Mouse (Mus musculus): ENCODE results near the gene Slc2a1. TPM values are rescaled to one million over a fixed set of nuclear protein-coding genes. Genes with fewer than 3 reads are reported as not detected.

The Slc2a1 gene
- total RNA-seq, 2 experiments from 2014 or later = 5.1 to 6.3 TPM

DNA sequence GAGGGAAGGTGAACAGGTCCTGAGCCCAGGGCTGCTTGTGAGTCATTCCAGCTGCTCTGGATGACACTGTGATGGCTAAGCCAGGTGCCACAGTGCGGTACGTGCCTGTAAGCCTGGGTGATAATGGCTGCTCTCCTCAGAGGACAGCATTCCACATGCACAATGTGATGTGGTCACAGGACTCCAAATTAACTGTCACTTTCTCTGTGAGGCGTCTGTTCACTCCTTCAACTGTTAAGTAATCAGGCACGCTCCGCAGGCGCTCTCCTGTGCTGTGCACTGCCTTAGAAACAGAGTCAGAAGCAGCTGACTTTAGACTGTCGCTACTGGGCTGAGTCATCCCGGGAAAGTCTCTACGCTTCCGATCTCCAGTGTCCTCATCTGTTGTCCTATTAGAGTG is 32.7 kb downstream of the Slc2a1 start:
- intact Hi-C loops (cut with DNase I) = no loop called here
- H3K27ac ChIP-seq = no peak overlapping the region
- no peak for DNase-seq
- H3K4me3 ChIP-seq = no peak overlapping the region
- TF ChIP-seq CTCF (IDR thresholded peaks at IDR 0.05) = no peak

DNA sequence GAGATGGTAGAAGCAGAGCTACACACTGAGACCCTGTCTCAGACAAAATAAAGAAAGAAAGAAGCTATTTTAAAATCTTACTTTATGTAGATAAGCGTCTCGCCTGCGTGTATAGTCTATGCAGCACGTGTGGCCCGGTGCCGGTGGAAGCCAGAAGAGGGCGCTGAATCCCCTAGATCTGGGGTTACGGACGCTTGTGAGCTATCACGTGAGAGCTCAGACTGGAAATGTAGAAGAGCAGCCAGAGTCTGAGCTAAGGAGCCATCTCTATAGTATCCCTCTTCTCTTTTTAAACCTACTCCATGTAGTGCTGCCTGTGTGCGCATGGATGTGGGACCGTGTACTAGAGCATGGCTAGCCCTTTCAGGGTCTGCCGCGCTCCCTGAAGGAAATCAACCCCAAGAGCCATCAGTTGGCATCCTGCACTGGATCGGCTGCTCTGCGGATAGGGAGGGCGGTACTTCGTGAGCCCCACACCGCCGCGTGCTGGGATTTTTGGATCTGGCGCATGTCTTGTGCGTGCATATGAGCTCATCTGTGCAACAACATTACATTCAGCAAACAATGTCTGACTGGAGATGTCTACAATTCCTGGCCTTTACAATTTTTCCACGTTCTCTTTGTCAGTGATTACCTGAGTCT is 33.8 kb downstream of the Slc2a1 start:
- Histone ChIP-seq H3K27ac (no peak overlapping the region), H3K4me3 (peak overlapping the region; percentile 46)
- peak; percentile 55 for TF ChIP-seq CTCF (IDR thresholded peaks at IDR 0.05)
- peak; percentile 55 for DNase-seq
- intact Hi-C loops (cut with DNase I) = no loop called here

DNA sequence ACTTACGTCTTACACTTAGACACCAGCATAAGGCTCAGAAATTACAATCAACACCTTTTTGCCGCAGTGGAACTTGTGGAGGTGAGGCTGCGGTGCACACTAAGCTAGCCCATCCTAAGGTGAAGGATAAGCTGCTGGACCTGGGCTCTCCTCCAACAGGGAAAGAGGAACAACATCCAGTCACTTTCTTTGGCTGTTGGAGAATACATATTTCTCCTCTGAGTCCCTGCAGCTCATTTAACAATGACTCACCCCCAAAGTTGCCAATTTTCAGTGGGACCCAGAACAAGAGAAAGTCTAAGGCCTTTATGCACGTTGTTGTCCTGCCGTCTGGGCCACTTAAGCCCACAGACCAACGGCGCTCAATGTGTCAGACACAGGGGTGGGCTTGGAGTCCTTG is 38.3 kb downstream of the Slc2a1 start:
- intact Hi-C loops (cut with DNase I) = no loop called here
- TF ChIP-seq CTCF (IDR thresholded peaks at IDR 0.05) = no peak
- no peak overlapping the region for H3K4me3 ChIP-seq
- no peak for DNase-seq
- no peak overlapping the region for H3K27ac ChIP-seq

DNA sequence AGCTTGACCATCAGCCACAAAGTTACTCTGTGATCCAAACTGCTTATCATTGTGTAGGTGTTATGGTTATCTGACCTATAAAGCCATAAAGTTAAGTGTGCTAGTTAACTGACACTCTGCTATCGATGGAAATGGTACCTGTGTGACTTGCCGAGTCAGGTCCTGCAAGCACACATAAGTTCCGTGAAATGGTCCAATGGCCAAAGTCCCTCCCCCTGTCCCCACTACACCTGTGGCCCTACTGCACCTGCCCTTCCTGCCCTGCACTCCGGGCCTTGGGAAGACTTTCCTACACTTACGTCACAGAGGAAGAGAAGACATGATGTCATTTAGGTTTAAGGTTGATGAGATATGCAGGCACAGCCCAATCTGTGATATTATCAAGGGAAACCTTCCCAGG is 38.8 kb downstream of the Slc2a1 start:
- DNase-seq = no peak
- TF ChIP-seq CTCF (IDR thresholded peaks at IDR 0.05) = no peak
- H3K27ac ChIP-seq = no peak overlapping the region
- no peak overlapping the region for H3K4me3 ChIP-seq
- intact Hi-C loops (cut with DNase I) = no loop called here

DNA sequence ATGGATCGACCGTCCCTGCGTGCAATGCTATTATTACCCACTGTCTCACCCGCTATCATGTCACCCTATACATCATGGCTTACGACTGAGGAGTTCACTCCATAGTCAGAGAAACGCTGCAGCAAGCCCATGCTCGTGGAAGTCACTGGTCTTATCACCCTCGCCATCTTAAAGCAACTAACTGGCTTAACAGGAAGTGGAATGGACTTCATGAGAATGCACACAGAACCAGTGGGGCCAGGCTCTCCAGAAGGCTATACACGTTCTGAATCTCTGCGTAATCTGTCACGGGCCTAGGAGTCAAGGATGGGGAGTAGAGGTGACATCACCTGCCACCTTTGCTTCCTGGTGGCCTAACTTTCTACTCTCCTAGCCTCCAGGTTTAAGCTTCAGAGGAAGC is 40.2 kb downstream of the Slc2a1 start:
- intact Hi-C loops (cut with DNase I) = no loop called here
- no peak overlapping the region for H3K27ac ChIP-seq
- no peak for TF ChIP-seq CTCF (IDR thresholded peaks at IDR 0.05)
- no peak for DNase-seq
- no peak overlapping the region for H3K4me3 ChIP-seq

DNA sequence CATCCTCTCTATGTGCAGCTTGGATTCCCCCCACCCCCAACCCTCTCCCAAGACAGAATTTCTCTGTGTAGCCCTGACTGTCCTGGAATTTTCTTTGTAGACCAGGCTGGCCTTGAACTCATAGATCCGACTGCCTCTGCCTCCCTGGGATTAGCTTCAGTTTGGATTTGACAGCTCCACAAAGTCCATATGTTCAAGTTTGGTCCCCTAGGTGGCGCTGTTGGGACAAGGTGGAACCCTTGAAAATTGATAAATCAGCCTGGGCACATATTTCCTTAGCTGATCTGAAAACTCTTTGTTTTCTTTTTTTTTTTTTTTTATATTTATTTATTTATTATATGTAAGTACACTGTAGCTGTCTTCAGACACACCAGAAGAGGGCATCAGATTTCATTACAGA is 48.7 kb downstream of the Slc2a1 start:
- DNase-seq = peak; percentile 63
- Histone ChIP-seq H3K4me3 (no peak overlapping the region), H3K27ac (no peak overlapping the region)
- intact Hi-C loops (cut with DNase I) = no loop called here
- TF ChIP-seq CTCF (IDR thresholded peaks at IDR 0.05) = peak; percentile 69

DNA sequence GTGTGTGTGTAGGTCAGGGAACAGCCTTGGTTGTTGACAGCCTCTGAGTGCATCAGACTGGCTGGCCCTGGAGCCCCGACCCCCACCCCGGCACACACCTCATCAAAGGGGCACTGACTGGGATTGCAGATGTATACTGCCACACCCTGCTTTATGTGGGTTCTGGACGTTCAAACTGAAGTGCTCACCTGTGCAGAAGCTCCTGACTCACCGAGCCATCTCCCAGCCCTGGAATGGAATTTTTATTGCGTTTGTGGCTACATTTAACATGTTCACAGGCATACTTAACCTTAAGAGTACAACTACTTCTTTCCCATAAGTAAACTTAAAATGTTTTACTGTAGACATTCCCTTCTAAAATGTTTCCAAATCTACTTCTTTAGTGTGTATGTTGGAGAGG is 49.4 kb downstream of the Slc2a1 start:
- no peak for DNase-seq
- intact Hi-C loops (cut with DNase I) = no loop called here
- no peak overlapping the region for H3K27ac ChIP-seq
- TF ChIP-seq CTCF (IDR thresholded peaks at IDR 0.05) = no peak
- H3K4me3 ChIP-seq = no peak overlapping the region

DNA sequence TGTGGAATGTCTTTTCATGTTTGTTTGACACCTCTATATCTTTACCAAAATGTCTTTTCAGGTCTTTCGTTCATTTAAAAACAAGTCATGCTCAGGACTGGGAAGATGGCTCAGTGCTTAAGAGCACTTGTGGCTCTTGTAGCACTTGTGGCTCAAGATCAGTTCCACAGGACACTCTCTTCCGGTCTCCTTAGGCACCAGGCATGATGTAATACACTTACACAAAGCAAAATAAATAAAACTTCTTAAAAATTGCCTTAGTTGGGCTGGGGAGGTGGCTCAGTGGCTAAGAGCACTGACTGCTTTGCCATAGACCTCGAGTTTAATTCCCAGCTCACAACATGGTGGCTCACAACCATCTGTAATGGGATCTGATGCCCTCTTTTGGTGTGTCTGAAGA is 52.8 kb downstream of the Slc2a1 start:
- no peak for TF ChIP-seq CTCF (IDR thresholded peaks at IDR 0.05)
- H3K27ac ChIP-seq = no peak overlapping the region
- DNase-seq = no peak
- H3K4me3 ChIP-seq = no peak overlapping the region
- intact Hi-C loops (cut with DNase I) = no loop called here

DNA sequence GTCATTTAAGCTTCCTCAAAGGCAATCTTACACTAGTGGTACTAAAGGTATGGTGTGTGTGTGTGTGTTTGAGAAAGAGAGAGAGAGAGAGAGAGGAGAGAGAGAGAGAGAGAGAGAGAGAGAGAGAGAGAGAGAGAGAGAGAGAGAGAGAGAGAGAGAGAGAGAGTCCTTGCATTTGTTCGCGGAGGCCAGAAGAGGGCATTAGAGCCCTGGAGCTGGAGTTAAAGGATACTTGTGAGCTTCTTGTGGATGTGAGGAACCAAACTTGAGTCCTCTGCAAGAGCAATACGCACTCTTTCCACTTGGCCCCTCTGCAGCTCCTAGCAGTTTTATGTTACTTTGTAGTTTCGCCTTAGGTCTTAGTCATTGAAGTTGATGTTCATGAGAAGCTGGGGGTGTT is 54.5 kb downstream of the Slc2a1 start:
- no peak for TF ChIP-seq CTCF (IDR thresholded peaks at IDR 0.05)

DNA sequence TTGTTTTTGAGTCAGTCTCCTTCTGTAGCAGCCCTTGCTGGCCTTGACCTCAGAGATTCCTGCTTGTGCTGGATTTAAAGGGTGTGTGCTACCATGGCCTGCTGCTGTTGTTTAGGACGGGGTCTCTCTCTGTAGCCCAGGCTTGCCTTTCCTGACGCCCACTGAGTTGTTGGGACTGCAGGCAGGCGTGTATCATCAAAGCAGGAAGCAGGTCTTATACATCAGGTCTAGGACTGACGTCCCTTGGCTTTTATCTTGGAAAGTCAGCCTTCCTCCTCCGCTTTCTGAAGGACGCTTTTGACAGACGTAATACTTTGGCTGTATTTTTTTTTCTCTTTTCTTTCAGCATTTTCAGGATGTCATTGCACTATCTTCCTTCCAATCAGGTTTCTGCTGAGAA is 57.4 kb downstream of the Slc2a1 start:
- H3K27ac ChIP-seq = no peak overlapping the region
- H3K4me3 ChIP-seq = no peak overlapping the region
- no peak for DNase-seq
- TF ChIP-seq CTCF (IDR thresholded peaks at IDR 0.05) = no peak
- intact Hi-C loops (cut with DNase I) = loop anchor here (5.0 kb wide), 1 partner anchor 36 kb away; no protein-coding TSS in a partner anchor

More for the DNA sequence above, 54.5 kb downstream of the Slc2a1 start:
- intact Hi-C loops (cut with DNase I) = no loop called here
- no peak for DNase-seq
- Histone ChIP-seq H3K4me3 (no peak overlapping the region), H3K27ac (no peak overlapping the region)

DNA sequence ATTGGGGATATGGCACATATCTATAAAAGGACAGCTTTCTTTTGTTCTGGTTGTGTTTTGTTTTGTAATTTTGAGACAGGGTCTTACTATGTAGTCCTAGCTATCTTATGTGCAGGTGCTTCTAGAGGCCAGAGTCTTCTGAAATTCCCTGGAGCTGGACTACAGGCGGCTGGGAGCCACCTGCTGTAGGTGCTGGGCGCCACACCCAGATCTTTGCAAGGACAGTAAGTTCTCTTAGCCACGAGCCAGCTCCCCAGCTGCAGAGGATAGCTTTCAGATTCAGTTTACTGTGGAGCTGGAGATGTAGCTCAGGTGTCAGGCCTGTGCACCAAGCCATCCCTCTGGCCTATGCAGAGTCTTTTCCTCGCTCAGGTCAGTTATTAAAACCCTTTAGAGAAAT is 58.6 kb downstream of the Slc2a1 start:
- TF ChIP-seq CTCF (IDR thresholded peaks at IDR 0.05) = no peak
- Histone ChIP-seq H3K27ac (no peak overlapping the region), H3K4me3 (no peak overlapping the region)
- DNase-seq = no peak
- intact Hi-C loops (cut with DNase I) = loop anchor here (5.0 kb wide), 1 partner anchor 35 kb away; no protein-coding TSS in a partner anchor

DNA sequence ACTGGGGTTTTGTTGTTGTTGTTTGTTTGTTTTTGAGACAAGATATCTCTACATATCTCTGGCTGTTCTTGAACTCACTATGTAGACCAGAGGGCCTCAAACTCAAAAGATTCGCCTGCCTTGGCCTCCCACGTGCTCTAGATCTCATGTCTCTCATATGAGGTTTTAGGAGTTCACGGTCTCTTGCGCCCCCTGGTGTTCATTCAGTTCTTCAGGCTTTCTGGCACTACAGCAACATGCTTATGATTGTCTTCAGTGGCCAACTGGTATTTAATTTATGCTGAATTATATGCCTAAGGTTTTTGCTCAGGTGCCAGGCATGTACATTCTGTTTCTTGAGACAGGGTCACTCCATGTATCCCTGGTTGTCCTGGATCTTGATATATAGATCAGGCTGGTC is 59.2 kb downstream of the Slc2a1 start:
- H3K27ac ChIP-seq = no peak overlapping the region
- DNase-seq = peak; percentile 84
- no peak overlapping the region for H3K4me3 ChIP-seq
- peak; percentile 91; the same call in 1 of the 2 replicates for TF ChIP-seq CTCF (IDR thresholded peaks at IDR 0.05)
- intact Hi-C loops (cut with DNase I) = loop anchor here (1.0 to 5.0 kb wide), 2 partner anchors 35 to 162 kb away; no protein-coding TSS in a partner anchor

DNA sequence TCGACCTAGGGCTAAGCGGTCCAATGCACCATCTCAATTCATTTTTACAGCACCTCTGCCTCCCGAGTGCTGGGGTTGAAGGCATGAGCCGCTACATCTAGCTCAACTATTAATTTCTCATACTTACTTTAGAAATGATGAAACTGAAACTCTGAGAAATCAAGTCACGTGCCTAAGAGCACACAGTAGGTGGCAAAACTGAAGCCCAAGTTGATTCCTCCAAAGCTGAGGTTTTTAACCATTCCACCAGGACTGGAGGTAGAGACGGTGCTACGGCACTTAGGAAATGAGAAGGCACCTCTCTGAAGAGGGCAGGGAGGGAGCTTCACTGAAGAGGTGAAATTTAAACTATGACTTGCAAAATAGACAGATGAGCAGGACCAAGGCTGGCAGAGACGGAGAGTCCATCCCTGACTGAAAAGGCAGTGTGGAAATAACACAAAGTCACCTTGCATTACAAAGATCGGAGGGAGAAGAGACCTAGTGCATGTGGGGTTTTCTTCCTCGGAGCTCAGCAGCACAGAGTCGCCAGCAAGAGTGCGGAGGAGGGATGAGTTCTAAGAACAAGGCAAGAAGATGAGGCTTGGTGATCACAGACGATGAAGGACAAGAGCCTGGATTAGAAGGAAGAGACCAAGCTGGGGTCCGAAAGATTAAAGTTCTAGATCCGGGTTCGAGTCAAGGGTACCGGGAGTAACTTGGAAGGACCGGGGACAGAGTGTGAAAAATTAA is 64.6 kb downstream of the Slc2a1 start:
- peak overlapping the region; percentile 97 for H3K4me3 ChIP-seq
- DNase-seq = no peak
- H3K27ac ChIP-seq = peak overlapping the region; percentile 98
- no peak for TF ChIP-seq CTCF (IDR thresholded peaks at IDR 0.05)
- intact Hi-C loops (cut with DNase I) = no loop called here

Data from gastrocnemius, adult 2 months (tissue).